In genomic region chr15:94951382-94952048, GRCm38 (mm10) we compare ENCODE assay signal across 18 mouse cellular contexts.
DNase-seq lines count a peak whose midpoint lies in the region; ATAC-seq and TF ChIP-seq lines count a peak whose summit lies in the region.
"Had no signal": no experiment of that assay in that cellular context is flagged by ENCODE, and none has a peak within 500 bp of the region (broad histone marks: within the 10 kb centered on the region; RNA-seq: fewer than 3 reads in every experiment).

No protein-coding gene starts in this region.

- H3K36me3 ChIP-seq in liver, adult 2 months (ENCODE audit: control insufficient read depth, insufficient read depth, low read length), result no peaks in the 10 kb centered on the region
- H3K36me3 ChIP-seq in liver, embryonic 11.5 days (ENCODE audit: control insufficient read depth, insufficient read depth, low read length), result no peaks in the 10 kb centered on the region
- no peaks in the 10 kb centered on the region for H3K36me3 ChIP-seq in liver, embryonic 16.5 days (ENCODE audit: control insufficient read depth, insufficient read depth)
- H3K36me3 ChIP-seq in stomach, postnatal 0 days (ENCODE audit: control insufficient read depth, insufficient read depth, low read length), result no peaks in the 10 kb centered on the region
- H3K36me3 ChIP-seq: embryonic facial prominence, embryonic 15.5 days; forebrain, embryonic 10.5 days; heart, embryonic 13.5 days had no signal

- DNase-seq in liver, adult 2 months (ENCODE audit: extremely low read depth, low read depth, low spot score), result peak; percentile 92
- DNase-seq in liver, embryonic 11.5 days (ENCODE audit: low spot score), result no peak
- peak; percentile 68 for DNase-seq in stomach, postnatal 0 days (ENCODE audit: low spot score)
- no peak for DNase-seq in layer of hippocampus, adult 9-10 months (ENCODE audit: low spot score)
- DNase-seq in lung, postnatal 14 days, result no peak
- DNase-seq: adrenal gland, postnatal 25 days; cerebellum, adult 18-20 months; cerebellum, postnatal 10 days; gastrocnemius, postnatal 36 days; heart, adult 11 months; heart, postnatal 36 days had no signal

- no peak overlapping the region for H3K27ac ChIP-seq in liver, adult 2 months (replicated peaks; ENCODE audit: insufficient read depth, low read depth, low read length)
- H3K27ac ChIP-seq in liver, embryonic 11.5 days (ENCODE audit: low read depth, low read length), result no peak overlapping the region
- H3K27ac ChIP-seq in liver, embryonic 16.5 days (ENCODE audit: low read length), result no peak overlapping the region
- H3K27ac ChIP-seq in stomach, postnatal 0 days (replicated peaks), result no peak overlapping the region
- H3K27ac ChIP-seq: embryonic facial prominence, embryonic 15.5 days; forebrain, embryonic 10.5 days; heart, embryonic 13.5 days had no signal

- no peak for TF ChIP-seq CTCF in liver, adult 2 months (IDR thresholded peaks at IDR 0.05; ENCODE audit: low read depth, low read length)
- no peak for TF ChIP-seq CTCF in stomach, postnatal 0 days (IDR thresholded peaks at IDR 0.05; ENCODE audit: low read depth)

- no peak for ATAC-seq in liver, embryonic 11.5 days (replicated peaks; ENCODE audit: low FRiP score)
- ATAC-seq in liver, embryonic 16.5 days (ENCODE audit: low read depth), result peak; percentile 54; the same call in 1 of the 2 replicates
- peak; percentile 89 for ATAC-seq in stomach, postnatal 0 days (ENCODE audit: low FRiP score, low TSS enrichment)
- no peak for ATAC-seq in megakaryocyte, adult 5-6 weeks (ENCODE audit: poor library complexity, severe bottlenecking)
- ATAC-seq: forebrain, embryonic 14.5 days had no signal

- no peaks in the 10 kb centered on the region for H3K27me3 ChIP-seq in liver, adult 2 months (ENCODE audit: control insufficient read depth, insufficient read depth, low read length)
- H3K27me3 ChIP-seq in liver, embryonic 11.5 days (replicated peaks; ENCODE audit: control insufficient read depth, insufficient read depth, low read length), result no peaks in the 10 kb centered on the region
- no peaks in the 10 kb centered on the region for H3K27me3 ChIP-seq in liver, embryonic 16.5 days (ENCODE audit: control insufficient read depth, insufficient read depth, low read depth, low read length)
- no peaks in the 10 kb centered on the region for H3K27me3 ChIP-seq in stomach, postnatal 0 days (ENCODE audit: control insufficient read depth, insufficient read depth, low read length)
- H3K27me3 ChIP-seq: embryonic facial prominence, embryonic 15.5 days; heart, embryonic 13.5 days had no signal

- no peak overlapping the region for H3K4me3 ChIP-seq in liver, adult 2 months (ENCODE audit: insufficient read depth, low read depth, low read length)
- no peak overlapping the region for H3K4me3 ChIP-seq in liver, embryonic 11.5 days (ENCODE audit: low read depth, low read length)
- H3K4me3 ChIP-seq in liver, embryonic 16.5 days (ENCODE audit: low read depth, low read length), result no peak overlapping the region
- no peak overlapping the region for H3K4me3 ChIP-seq in stomach, postnatal 0 days (ENCODE audit: low read depth, low read length)
- H3K4me3 ChIP-seq: embryonic facial prominence, embryonic 15.5 days; erythroblast, embryonic 14.5 days; forebrain, embryonic 10.5 days; heart, embryonic 13.5 days had no signal

- H3K9ac ChIP-seq in liver, adult 2 months (ENCODE audit: low read depth, low read length), result no peak overlapping the region
- H3K9ac ChIP-seq in liver, embryonic 11.5 days (ENCODE audit: low read depth, low read length), result no peak overlapping the region
- no peak overlapping the region for H3K9ac ChIP-seq in liver, embryonic 16.5 days (ENCODE audit: low read depth, low read length)
- H3K9ac ChIP-seq in stomach, postnatal 0 days (ENCODE audit: low read length), result no peak overlapping the region
- H3K9ac ChIP-seq: embryonic facial prominence, embryonic 15.5 days; heart, embryonic 13.5 days had no signal

- TF ChIP-seq EP300 in stomach, postnatal 0 days (optimal IDR thresholded peaks at IDR 0.05), result no peak

- H3K9me3 ChIP-seq in liver, embryonic 11.5 days (ENCODE audit: control insufficient read depth, low read length), result no peaks in the 10 kb centered on the region
- H3K9me3 ChIP-seq in liver, embryonic 16.5 days (replicated peaks; ENCODE audit: control insufficient read depth, low read length), result no peaks in the 10 kb centered on the region
- no peaks in the 10 kb centered on the region for H3K9me3 ChIP-seq in stomach, postnatal 0 days (ENCODE audit: control insufficient read depth, low read length)
- H3K9me3 ChIP-seq: embryonic facial prominence, embryonic 15.5 days; forebrain, embryonic 10.5 days; heart, embryonic 13.5 days had no signal

- peaks cover 5% of the 10 kb centered on the region; the same call in 1 of the 2 replicates for H3K4me1 ChIP-seq in liver, adult 2 months (ENCODE audit: control insufficient read depth, insufficient read depth, low read length)
- H3K4me1 ChIP-seq in liver, embryonic 11.5 days (replicated peaks; ENCODE audit: control insufficient read depth, insufficient read depth, low read length), result no peaks in the 10 kb centered on the region
- no peaks in the 10 kb centered on the region; the same call in 1 of the 2 replicates for H3K4me1 ChIP-seq in liver, embryonic 16.5 days (ENCODE audit: control insufficient read depth, low read depth, low read length)
- H3K4me1 ChIP-seq in stomach, postnatal 0 days (replicated peaks; ENCODE audit: control insufficient read depth, insufficient read depth), result no peaks in the 10 kb centered on the region
- H3K4me1 ChIP-seq: embryonic facial prominence, embryonic 15.5 days; forebrain, embryonic 10.5 days; heart, embryonic 13.5 days had no signal

- H3K79me2 ChIP-seq in liver, adult 2 months (ENCODE audit: control insufficient read depth, insufficient read depth, low read length), result no peaks in the 10 kb centered on the region

- no peak for TF ChIP-seq POLR2A in liver, adult 2 months (IDR thresholded peaks at IDR 0.05; ENCODE audit: extremely low read depth, insufficient read depth, low read length)

- WGBS in liver, adult 2 months, result 25% methylated on average over 7 of the region's 7 CpGs
- 72% methylated on average over 7 of the region's 7 CpGs for WGBS in liver, embryonic 11.5 days
- WGBS in liver, embryonic 16.5 days (ENCODE audit: insufficient replicate concordance), result 55% methylated on average over 7 of the region's 7 CpGs
- 52% methylated on average over 7 of the region's 7 CpGs for WGBS in stomach, postnatal 0 days

- no peak overlapping the region for H3K4me2 ChIP-seq in liver, embryonic 11.5 days
- no peak overlapping the region for H3K4me2 ChIP-seq in liver, embryonic 16.5 days (ENCODE audit: low read depth, low read length)
- no peak overlapping the region for H3K4me2 ChIP-seq in stomach, postnatal 0 days (replicated peaks; ENCODE audit: low read depth)
- H3K4me2 ChIP-seq: embryonic facial prominence, embryonic 15.5 days; heart, embryonic 13.5 days had no signal

Comparison
In these comparisons a context has a peak if more than half of its experiments do, and no peak if none do; other contexts are left out.
1. DNase-seq: peak in liver, adult 2 months (single experiment) and stomach, postnatal 0 days (single experiment); none in liver, embryonic 11.5 days (single experiment), layer of hippocampus, adult 9-10 months (single experiment) and lung, postnatal 14 days (single experiment).
2. ATAC-seq: peak in liver, embryonic 16.5 days (single experiment) and stomach, postnatal 0 days (single experiment); none in liver, embryonic 11.5 days (single experiment) and megakaryocyte, adult 5-6 weeks (single experiment).